Mouse (Mus musculus) A20 (cell line): ENCODE measurements around the gene Mybpc1.

Source experiments
- DNase-seq: peaks from one replicate; pipeline ENCODE4 v3.0.0-alpha.2; 2011; ENCODE audit warnings: low read depth, low spot score

Gene Mybpc1

GRCm38 (mm10) chr10:88604943-88605342 is at the start of gene Mybpc1:
Mybpc1 (minus strand) TSS chr10:88605152.
- DNase-seq, result no peak

- no peak for DNase-seq
Observed at GRCm38 (mm10) chr10:88645448-88645847, 40.5 kb upstream of the Mybpc1 start.

DNA sequence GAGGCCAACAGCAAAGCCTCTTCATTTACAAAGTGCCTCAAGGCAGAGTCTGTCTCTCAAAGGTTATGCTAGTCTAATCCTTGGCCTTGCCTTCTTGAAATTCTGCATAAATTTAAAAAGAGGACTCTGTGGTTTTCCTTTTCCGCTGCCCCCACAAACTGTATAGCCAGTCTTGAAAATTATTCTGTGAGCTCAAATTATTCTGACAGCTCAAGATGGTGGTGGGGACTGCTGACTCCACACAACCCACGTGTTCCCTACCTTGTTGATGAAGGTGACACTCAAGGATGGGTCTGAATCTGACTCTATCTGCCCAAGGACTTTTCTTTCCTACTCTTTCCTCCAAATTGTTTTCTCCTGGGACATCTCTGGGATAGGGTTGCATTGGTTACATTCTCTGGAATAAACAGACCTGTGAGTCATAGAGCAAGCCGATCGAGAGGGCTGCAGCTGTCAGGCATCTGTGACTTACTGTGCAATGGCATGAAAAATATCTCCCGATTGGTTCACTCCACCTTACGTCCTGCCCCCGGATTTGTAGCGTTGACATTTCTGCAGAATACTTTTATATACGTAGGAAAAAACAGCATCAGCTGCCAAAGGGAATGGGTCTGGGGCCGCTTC is 26.5 kb upstream of the Mybpc1 start:
- no peak for DNase-seq

- no peak for DNase-seq
Observed at GRCm38 (mm10) chr10:88630663-88631329, 25.8 kb upstream of the Mybpc1 start.

GRCm38 (mm10) chr10:88627052-88627451 is 22.1 kb upstream of the Mybpc1 start:
- no peak for DNase-seq

GRCm38 (mm10) chr10:88626176-88626575 is 21.2 kb upstream of the Mybpc1 start:
- no peak for DNase-seq

GRCm38 (mm10) chr10:88624300-88624699 is 19.3 kb upstream of the Mybpc1 start:
- no peak for DNase-seq

GRCm38 (mm10) chr10:88622624-88623023 is 17.7 kb upstream of the Mybpc1 start:
- no peak for DNase-seq

DNA sequence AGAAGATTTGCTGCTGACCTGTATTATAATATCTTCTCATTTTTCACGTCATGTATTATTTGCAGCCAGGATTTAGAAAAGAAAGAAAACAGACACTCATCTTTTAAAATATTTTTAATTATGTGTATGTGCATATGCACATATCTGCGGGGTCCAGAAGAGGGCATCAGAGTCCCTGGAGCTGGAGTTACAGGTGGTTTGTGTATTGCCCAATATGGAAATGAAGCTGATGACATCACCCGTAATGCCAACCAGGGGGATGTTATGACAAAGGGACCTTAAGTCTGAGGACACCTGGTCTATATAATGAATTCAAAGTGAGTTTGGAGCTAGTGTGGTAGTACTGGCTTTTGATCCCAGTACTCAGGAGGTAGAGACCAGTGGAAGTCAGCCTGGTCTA is 15.9 kb upstream of the Mybpc1 start:
- DNase-seq, result peak; percentile 61

- no peak for DNase-seq
Observed at GRCm38 (mm10) chr10:88613051-88613450, 8.1 kb upstream of the Mybpc1 start.

- DNase-seq, result no peak
Observed at GRCm38 (mm10) chr10:88606686-88607085, 1.7 kb upstream of the Mybpc1 start.

DNA sequence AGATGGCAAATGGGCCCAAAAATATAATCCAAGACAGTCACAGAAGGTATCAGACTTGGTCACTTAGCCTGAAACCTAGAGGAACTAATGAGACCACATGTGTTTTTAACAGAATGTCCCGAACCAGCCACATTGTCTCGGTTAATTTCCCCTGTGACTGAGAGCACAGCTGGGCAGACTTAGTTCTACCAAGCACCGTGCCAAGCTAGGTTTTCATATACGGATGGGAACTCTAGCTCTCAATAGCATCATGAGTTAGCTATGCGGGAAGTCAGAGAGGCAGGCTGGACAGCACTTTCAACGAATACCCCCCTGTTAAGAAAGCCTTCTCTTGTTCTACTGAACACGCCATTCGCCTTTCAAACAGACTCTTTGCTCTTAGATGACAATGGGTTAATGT is 1.1 kb upstream of the Mybpc1 start:
- DNase-seq, result no peak

GRCm38 (mm10) chr10:88603773-88604172 is 1.2 kb downstream of the Mybpc1 start:
- no peak for DNase-seq

DNA sequence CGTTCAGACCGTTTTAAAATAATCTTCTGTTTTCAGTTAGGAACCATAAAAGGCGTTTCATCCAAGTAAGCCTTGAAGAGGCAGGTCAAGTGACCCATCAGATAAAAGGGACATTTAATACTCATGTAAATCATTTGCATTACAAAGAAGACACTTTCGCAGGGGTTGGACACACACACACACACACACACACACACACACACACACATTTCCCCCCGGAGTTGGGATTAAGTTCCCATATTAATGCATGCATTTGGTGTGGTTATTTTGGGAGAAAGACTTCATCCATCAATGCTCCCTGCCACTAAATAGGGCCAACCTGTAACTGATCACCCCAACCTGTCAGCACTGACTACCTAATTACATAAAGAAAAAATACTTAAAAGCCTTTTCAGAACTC is 1.7 kb downstream of the Mybpc1 start:
- no peak for DNase-seq

GRCm38 (mm10) chr10:88600591-88600990 is 4.4 kb downstream of the Mybpc1 start:
- no peak for DNase-seq

GRCm38 (mm10) chr10:88592316-88592715 is 12.6 kb downstream of the Mybpc1 start:
- DNase-seq, result no peak

GRCm38 (mm10) chr10:88591042-88591441 is 13.9 kb downstream of the Mybpc1 start:
- DNase-seq, result no peak

GRCm38 (mm10) chr10:88584469-88584868 is 20.5 kb downstream of the Mybpc1 start:
- DNase-seq, result peak; percentile 92

- no peak for DNase-seq
Observed at GRCm38 (mm10) chr10:88580786-88581185, 24.2 kb downstream of the Mybpc1 start.

- DNase-seq, result peak; percentile 39
Observed at GRCm38 (mm10) chr10:88578651-88579050, 26.3 kb downstream of the Mybpc1 start.

DNA sequence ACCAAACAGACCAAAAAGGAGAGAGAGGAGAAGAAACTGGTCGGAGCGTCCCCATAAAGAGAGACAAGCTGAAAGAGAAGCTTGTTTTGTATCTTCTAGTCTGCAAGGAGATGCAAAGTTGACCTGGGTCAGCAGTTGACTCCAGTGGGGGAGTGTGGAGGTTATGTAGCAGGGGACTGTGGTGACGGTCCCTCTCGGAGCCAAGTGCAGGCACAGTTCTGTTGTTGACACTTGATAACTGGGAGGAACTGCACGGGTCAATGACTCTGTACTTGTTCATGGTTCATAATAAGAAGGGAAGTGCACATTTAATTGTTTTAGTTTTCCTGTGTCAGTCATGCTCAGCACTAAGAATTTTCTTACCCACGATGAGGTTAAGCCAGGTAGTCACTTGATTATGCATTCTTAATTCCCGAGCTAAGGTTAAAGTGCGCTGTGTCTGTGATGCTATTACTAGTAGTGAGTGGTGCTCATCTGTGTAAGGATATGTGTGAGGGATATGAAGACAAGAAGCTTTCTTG is 30.8 kb downstream of the Mybpc1 start:
- peak; percentile 72 for DNase-seq

DNA sequence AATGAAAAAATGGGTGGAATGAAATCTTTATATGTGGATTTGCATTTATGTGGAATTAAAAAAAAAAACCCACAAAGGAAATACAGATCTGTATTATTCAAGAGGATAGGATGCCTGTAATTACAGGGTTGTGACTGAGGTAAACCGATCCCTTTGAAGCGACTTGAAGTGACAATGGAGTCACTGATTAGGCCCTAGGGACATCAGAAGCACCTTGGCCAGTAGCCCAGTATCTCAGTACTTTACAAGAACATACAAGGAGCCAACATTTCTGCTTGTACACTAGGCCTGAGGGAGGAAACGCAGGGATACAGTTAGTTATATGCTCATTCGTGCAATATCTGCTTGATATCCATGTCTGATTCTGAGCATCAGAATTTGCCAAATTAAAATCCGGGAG is 32.8 kb downstream of the Mybpc1 start:
- DNase-seq, result no peak

DNA sequence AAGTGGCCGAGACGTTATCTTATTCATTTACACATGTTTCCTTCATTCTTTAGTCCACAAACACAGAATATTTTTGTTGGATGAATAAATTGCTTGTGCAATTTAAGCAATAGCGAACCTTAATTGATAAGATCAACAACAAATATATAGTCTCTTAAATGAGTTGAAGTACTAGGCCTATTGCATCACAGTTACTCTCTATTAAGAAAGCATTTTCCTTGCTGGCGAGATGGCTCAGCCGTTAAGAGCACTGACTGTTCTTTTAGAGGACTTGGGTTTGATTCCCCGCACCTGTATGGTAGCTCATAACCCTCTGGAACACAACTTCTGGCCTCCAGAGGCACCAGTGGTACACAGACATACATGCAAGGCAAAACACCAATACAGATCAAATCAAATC is 47.9 kb downstream of the Mybpc1 start:
- no peak for DNase-seq
